Mouse (Mus musculus) cerebellum, adult 9-10 months (tissue): ENCODE results near the gene Tmem259.

ENCODE experiments used
- DNase-seq: peaks from one replicate; pipeline ENCODE4 v3.0.0; 2022

Tmem259 gene

DNA sequence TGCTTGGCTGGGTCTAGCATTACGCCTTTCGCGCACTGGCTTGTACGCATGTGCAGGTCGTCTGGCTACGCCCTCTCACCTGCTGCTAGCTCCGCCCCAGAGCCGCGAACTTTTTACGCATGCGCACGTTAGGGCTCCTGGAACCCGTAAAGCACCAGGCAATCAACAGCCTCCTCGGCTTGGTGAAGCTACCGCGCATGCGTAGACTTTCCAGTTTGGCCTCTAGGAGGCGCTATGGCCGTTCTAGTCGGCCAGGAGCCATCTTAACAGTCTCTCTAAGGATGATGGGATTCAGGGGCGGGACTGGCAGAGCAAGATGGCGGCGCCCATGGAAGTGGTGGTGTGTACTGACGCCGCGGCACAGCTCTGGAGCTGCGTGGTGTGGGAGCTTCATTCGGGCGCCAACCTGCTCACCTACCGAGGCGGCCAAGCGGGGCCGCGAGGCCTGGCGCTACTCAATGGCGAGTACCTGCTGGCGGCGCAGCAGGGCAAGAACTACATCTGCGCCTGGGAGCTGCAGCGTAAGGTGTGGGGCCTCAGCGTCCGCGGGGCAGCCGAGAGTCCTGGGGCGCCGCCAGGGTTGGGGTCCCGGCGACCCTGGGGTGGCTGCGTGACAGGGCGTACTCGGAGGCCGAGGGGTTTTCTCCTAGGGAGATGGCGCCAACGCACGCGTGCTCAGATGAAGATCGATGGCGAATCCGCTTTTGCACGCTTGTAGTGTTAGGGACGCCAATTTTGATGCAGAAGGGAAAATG is 24.1 kb downstream of the Tmem259 start, which contains the start of gene Wdr18:
Gene Wdr18 (plus strand): TSS at position 306 of the 755 bp plus-strand sequence.
- DNase-seq: peak; percentile 100

DNA sequence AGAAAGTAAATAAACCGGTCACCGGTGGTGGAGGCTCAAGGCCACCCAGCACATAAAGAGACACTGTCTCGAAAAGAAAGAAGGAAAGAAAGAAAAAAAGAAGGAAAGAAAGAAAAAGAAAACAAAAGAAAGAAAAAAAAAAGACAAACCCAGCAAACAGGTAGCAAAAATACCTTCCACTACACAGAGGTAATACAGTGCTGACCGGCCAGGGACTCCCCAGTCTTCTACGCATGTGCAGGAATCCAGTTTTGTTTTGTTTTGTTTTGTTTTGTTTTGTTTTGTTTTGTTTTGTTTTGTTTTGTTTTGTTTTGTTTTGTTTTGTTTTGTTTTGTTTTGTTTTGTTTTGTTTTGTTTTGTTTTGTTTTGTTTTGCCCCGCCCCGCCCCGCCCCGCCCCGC is 24.7 kb downstream of the Tmem259 start:
- DNase-seq: peak; percentile 82

- peak; percentile 84 for DNase-seq
These were observed 25.9 kb downstream of the Tmem259 start for GRCm38 (mm10) chr10:79958140-79958816.

GRCm38 (mm10) chr10:79956643-79957154 is 27.4 kb downstream of the Tmem259 start:
- no peak for DNase-seq

DNA sequence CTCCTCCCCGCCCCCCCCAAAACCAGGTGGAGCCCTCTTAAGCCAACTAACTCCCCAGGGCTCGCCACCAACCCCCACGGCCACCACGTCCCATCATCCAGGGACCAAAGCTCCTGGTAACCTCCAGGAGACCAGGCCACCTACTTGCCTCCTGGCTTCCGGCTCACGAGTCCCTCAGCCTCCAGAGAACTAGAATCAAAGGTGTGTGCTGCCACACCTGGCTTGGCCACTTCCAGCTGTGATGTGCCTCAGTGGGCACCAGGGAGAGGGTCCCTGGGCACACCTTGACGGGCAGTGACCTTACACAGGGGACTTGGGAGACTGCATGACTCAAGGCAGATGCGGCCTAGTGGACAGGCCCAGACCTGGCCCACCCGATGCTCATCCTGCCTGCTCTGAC is 28.4 kb downstream of the Tmem259 start:
- DNase-seq: no peak

DNA sequence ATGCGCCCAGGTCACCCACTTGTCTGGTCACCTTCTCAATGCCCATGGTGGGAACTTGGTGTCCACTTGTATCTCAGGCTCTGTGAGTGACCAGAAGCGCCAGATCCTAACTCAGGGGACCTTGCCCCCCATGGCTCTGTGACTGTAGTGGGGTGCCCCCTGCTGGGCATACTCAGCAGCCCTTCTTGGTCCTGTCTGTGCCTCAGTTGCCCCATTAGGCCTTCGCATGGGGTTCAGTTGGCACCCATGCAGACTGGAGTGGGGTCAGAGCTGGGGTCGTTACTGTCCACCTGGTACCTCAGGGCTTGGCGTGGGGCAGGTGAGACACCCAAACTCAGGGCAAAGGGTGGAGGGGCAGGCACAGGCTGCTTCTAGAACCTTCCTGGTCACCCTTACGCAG is 30.2 kb downstream of the Tmem259 start:
- DNase-seq: no peak

DNA sequence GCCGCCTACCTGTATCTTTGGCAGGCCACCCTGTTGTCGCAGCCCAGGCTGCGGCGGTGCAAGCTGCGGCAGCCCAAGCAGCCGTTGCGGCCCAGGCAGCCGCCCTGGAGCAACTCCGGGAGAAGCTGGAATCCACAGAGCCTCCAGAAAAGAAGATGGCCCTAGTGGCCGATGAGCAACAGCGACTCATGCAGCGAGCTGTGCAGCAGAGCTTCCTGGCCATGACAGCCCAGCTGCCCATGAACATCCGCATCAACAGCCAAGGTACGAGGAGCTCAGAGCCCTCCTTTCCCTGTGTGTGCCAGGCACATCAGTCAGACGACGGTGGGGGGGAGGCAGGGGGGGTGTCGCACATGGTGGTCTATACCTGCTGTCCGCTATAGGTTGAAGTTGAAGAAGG is 33.5 kb downstream of the Tmem259 start:
- DNase-seq: no peak

DNA sequence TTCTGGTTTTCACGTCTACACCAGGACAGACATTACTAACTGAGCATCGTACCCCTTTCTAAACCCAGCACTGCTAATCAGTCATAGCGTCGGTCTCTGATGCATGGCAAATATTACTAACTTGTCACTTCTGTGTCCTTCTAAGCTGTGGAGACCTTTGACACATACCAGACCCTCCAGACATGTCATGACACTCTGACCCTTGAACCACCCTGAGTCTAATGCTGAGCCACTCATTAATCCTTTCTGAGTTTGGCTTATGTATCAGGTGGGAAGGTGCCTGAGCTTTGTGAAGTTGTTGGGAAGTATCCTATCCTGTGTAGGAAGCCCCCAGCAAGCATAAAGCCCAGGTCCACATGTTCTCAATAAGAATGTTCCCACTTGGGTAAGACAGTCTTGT is 34.3 kb downstream of the Tmem259 start:
- DNase-seq: no peak

DNA sequence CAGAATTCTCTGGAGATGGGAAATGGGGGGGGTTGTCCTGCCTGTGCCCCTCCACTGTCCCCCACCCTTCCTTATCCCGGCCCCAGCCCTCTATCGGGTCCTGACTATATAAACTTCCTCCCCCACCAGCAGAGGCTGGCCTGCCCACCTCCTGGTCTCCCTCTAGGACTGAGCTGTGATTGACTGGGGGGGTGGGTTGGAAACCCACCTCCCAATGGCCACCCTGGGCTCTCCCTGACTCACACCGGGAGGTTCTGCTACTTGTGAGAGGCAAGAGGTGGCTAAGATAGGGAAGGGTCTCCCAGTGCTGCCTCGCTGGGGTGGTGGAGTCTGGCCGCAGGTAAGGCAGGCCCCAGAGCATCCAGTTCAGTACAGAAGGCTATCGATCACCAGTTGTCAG is 36.6 kb downstream of the Tmem259 start:
- DNase-seq: no peak

GRCm38 (mm10) chr10:79946752-79947322 is 37.3 kb downstream of the Tmem259 start:
- DNase-seq: no peak

- DNase-seq: no peak
These were observed 38.5 kb downstream of the Tmem259 start for GRCm38 (mm10) chr10:79945507-79946234.

- DNase-seq: no peak
These were observed 40.6 kb downstream of the Tmem259 start for GRCm38 (mm10) chr10:79943471-79943901.

GRCm38 (mm10) chr10:79942988-79943387 is 41.1 kb downstream of the Tmem259 start:
- no peak for DNase-seq

DNA sequence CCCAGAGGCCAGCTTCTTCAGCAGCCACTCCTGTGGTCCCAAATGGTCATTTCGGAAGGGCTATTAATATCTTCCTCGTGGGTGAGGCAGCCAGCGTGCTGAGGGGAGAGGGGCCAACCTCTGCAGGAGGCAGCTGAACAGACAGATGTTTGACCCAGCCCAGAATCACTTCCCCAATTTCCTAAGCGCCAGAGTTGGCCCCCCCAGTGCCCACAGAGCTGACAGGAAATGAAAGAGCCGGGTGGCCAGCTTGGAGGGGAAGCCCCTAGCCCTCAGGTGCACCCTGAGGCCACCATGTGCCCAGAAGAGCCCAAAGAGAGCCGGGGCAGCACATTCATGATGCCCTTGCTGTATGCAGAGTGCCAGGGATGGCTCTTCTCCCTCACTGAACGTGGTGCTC is 43.4 kb downstream of the Tmem259 start:
- DNase-seq: no peak

- no peak for DNase-seq
These were observed 46.2 kb downstream of the Tmem259 start for GRCm38 (mm10) chr10:79937775-79938526.

GRCm38 (mm10) chr10:79936911-79937441 is 47.2 kb downstream of the Tmem259 start:
- peak; percentile 67 for DNase-seq

DNA sequence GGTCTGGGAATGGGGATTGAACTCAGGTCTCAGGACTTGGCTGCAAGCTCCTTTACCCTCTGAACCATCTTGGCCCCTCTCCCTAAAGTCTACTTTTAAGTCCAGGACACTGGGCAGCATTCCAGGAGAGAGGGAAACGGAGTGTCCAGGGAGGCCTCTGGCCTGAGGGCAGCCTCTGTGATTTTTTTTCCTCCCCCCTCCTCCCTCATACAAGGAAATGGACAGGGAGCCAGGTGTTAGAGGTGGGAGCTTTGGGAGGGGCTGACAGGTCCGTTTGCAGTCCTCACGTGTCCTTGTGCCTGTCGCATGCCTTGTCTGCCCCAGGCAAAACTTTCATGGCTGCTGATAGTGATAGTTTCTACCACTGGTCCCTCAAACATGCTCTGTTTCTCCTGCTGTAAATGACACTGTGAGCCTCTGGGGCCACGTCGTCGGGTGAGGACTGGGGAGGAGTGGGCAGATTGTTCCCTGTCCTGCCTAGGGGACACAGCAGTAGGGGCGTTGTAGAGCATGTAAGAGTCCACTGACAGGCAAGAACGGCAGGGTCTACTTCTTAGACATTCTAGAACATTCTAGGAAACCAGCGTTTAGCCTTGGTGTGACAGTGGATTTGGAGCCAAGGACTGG is 47.7 kb downstream of the Tmem259 start:
- DNase-seq: peak; percentile 61

DNA sequence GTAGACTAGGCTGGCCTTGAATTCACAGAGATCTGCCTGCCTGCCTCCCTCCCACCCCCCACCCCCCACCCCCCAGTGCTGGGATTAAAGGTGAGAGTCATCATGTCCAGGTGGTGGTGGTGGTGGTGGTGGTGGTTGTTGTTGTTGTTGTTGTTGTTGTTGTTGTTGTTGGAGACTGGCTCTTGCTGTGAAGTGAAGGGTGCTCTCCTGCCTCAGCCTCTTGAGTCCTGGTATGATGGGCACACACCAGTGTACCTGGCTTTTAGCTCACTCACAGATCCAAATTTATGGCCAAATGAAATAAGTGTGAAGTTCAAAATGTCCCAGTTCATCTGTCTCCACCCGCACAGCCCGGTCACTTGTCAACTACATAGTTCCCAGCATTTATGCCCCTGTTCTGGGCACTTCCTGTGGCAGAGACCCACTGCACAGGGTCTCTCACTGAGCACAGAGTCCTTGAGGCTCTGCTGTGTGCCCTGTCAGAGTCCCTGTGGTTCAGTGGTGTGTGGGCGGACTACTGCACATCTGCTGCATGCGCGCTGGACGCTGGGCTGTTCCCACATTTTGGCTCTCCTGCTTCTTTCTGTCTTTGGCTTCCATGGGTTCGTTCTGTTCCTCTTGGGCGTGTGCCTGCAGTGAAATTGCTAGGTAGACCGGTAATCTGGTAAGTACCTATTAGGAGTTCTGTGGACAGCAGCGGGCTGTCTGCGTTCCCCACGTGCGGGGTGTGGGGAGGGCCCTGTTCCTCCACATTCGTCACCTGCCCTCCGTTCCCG is 49.1 kb downstream of the Tmem259 start:
- no peak for DNase-seq

GRCm38 (mm10) chr10:79934272-79934721 is 49.8 kb downstream of the Tmem259 start:
- DNase-seq: peak; percentile 77

DNA sequence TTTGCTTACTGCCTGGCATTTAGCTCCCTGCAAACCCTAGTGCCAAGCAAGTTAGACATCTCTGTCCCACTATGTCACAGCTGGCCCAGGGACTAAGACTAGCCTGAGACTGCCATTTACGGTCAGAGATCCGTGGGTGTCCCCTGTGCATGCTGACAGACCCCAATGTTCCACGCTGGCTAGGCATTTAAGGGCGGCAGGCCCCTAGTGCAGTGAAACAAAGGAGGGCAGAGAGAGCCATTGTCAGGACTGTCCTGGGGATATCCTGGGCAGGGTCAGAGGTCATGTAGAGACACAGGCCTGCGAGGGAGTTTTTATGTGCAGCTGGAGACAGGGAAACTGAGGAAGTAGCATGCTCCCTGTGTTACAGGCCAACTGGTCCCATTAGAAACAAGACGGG is 50.3 kb downstream of the Tmem259 start:
- no peak for DNase-seq
